Mouse (Mus musculus): Measurements from ENCODE around the gene Cdk2ap2. TPM values are rescaled to one million over a fixed set of nuclear protein-coding genes. Genes with fewer than 3 reads are reported as not detected.

The Cdk2ap2 gene
- polyA plus RNA-seq, 1 experiment: not detected

DNA sequence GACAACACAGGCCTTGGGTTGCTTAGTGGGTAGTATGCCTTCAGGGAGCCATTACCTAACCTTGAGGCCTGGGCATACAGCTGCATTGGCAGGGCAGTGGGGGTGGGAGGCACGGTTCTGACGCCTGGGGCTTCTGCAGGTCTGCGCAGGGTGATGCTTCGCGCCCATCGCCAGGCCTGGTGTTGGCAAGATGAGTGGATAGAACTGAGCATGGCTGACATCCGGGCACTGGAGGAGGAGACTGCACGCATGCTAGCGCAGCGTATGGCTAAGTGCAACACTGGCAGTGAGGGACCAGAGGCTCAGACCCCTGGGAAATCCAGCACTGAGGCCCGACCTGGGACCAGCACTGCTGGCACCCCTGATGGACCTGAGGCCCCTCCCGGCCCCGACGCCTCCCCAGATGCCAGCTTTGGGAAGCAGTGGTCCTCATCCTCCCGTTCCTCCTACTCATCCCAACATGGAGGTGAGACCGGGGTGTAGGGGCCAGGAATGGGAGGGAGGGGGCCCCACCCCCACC, 7.8 kb downstream of the Cdk2ap2 start:
- H3K4me1 ChIP-seq (ENCODE audit: control insufficient read depth, insufficient read depth, low read length): peaks cover 22% of the 10 kb centered on the region
- WGBS: 93% methylated on average over 16 of the region's 16 CpGs
- TF ChIP-seq CTCF (IDR thresholded peaks at IDR 0.05; ENCODE audit: insufficient read depth, low read depth, low read length) (no peak), POLR2A (IDR thresholded peaks at IDR 0.05; ENCODE audit: insufficient read depth, low read depth, low read length) (no peak)
- H3K27ac ChIP-seq (ENCODE audit: insufficient read depth, low read depth, low read length): no peak overlapping the region
- no peak overlapping the region for H3K4me3 ChIP-seq (ENCODE audit: insufficient read depth, low read depth, low read length)

DNA sequence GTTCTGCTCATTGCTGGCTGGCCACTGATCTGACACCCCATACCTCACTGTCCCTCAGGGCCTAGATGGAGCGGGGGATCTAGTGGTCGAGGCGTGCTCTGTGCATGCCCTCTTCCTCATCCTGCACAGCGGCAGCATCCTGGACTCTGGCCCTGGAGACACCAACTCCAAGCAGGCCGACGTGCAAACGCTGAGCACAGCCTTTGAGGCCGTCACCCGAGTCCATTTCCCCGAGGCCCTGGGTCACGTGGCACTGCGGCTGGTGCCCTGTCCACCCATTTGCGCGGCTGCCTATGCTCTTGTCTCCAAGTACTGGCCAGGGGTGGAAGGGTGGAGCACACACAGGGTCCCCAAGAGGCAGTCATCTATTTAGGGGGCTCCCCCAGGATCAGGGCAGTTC, 9.7 kb downstream of the Cdk2ap2 start:
- Histone ChIP-seq H3K4me3 (ENCODE audit: insufficient read depth, low read depth, low read length) (no peak overlapping the region), H3K27ac (ENCODE audit: insufficient read depth, low read depth, low read length) (no peak overlapping the region), H3K4me1 (ENCODE audit: control insufficient read depth, insufficient read depth, low read length) (peaks cover 14% of the 10 kb centered on the region)
- WGBS: 91% methylated on average over 14 of the region's 14 CpGs
- TF ChIP-seq POLR2A (IDR thresholded peaks at IDR 0.05; ENCODE audit: insufficient read depth, low read depth, low read length) (no peak), CTCF (IDR thresholded peaks at IDR 0.05; ENCODE audit: insufficient read depth, low read depth, low read length) (no peak)

GRCm38 (mm10) chr19:4108535-4108934, 11.6 kb downstream of the Cdk2ap2 start:
- no peak for TF ChIP-seq POLR2A (IDR thresholded peaks at IDR 0.05; ENCODE audit: insufficient read depth, low read depth, low read length)
- TF ChIP-seq CTCF (IDR thresholded peaks at IDR 0.05; ENCODE audit: insufficient read depth, low read depth, low read length): no peak
- WGBS: 89% methylated on average over 9 of the region's 9 CpGs
- no peak overlapping the region for H3K27ac ChIP-seq (ENCODE audit: insufficient read depth, low read depth, low read length)
- no peak overlapping the region for H3K4me3 ChIP-seq (ENCODE audit: insufficient read depth, low read depth, low read length)
- peaks cover 11% of the 10 kb centered on the region for H3K4me1 ChIP-seq (ENCODE audit: control insufficient read depth, insufficient read depth, low read length)

GRCm38 (mm10) chr19:4112063-4112960, 15.3 kb downstream of the Cdk2ap2 start:
- WGBS: 93% methylated on average over 26 of the region's 26 CpGs

GRCm38 (mm10) chr19:4113186-4113805, 16.3 kb downstream of the Cdk2ap2 start:
- no peak overlapping the region for H3K4me3 ChIP-seq (ENCODE audit: insufficient read depth, low read depth, low read length)
- no peak for TF ChIP-seq CTCF (IDR thresholded peaks at IDR 0.05; ENCODE audit: insufficient read depth, low read depth, low read length)
- H3K27ac ChIP-seq (ENCODE audit: insufficient read depth, low read depth, low read length): peak overlapping the region; percentile 25
- H3K4me1 ChIP-seq (ENCODE audit: control insufficient read depth, insufficient read depth, low read length): peaks cover 16% of the 10 kb centered on the region
- 45% methylated on average over 13 of the region's 13 CpGs for WGBS

More at GRCm38 (mm10) chr19:4112063-4112960, 15.3 kb downstream of the Cdk2ap2 start:
- no peak for TF ChIP-seq POLR2A (IDR thresholded peaks at IDR 0.05; ENCODE audit: insufficient read depth, low read depth, low read length)
- no peak for TF ChIP-seq CTCF (IDR thresholded peaks at IDR 0.05; ENCODE audit: insufficient read depth, low read depth, low read length)
- peak overlapping the region; percentile 25 for H3K27ac ChIP-seq (ENCODE audit: insufficient read depth, low read depth, low read length)
- H3K4me3 ChIP-seq (ENCODE audit: insufficient read depth, low read depth, low read length): no peak overlapping the region
- H3K4me1 ChIP-seq (ENCODE audit: control insufficient read depth, insufficient read depth, low read length): peaks cover 16% of the 10 kb centered on the region

GRCm38 (mm10) chr19:4113806-4114230, 16.8 kb downstream of the Cdk2ap2 start:
- Histone ChIP-seq H3K27ac (ENCODE audit: insufficient read depth, low read depth, low read length) (peak overlapping the region; percentile 25; the same call in 1 of the 2 replicates), H3K4me1 (ENCODE audit: control insufficient read depth, insufficient read depth, low read length) (peaks cover 16% of the 10 kb centered on the region), H3K4me3 (ENCODE audit: insufficient read depth, low read depth, low read length) (no peak overlapping the region)
- no peak for TF ChIP-seq CTCF (IDR thresholded peaks at IDR 0.05; ENCODE audit: insufficient read depth, low read depth, low read length)
- no peak for TF ChIP-seq POLR2A (IDR thresholded peaks at IDR 0.05; ENCODE audit: insufficient read depth, low read depth, low read length)
- WGBS: 71% methylated on average over 5 of the region's 5 CpGs

DNA sequence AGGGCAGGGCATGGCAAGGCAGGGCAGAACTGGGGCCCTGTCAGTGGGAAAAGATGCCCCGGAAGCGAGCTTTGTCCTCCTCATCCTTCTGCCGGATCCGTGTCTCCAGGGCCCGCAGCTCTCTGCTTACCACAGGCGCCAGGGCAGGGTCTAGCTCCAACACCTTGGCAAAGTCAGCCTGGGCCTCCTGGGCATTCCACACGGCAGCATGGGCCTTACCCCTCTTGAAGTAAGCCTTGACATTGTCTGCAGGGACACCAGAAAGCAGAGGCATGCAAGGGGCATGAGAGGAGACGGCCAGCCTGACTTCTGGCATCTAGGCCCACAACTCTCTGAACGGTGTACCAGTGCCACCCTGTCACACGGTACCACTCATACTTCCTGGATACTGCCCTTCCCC, 17.6 kb downstream of the Cdk2ap2 start:
- TF ChIP-seq POLR2A (IDR thresholded peaks at IDR 0.05; ENCODE audit: insufficient read depth, low read depth, low read length) (no peak), CTCF (IDR thresholded peaks at IDR 0.05; ENCODE audit: insufficient read depth, low read depth, low read length) (no peak)
- peaks cover 16% of the 10 kb centered on the region for H3K4me1 ChIP-seq (ENCODE audit: control insufficient read depth, insufficient read depth, low read length)
- 85% methylated on average over 10 of the region's 10 CpGs for WGBS
- no peak overlapping the region for H3K27ac ChIP-seq (ENCODE audit: insufficient read depth, low read depth, low read length)
- no peak overlapping the region for H3K4me3 ChIP-seq (ENCODE audit: insufficient read depth, low read depth, low read length)

DNA sequence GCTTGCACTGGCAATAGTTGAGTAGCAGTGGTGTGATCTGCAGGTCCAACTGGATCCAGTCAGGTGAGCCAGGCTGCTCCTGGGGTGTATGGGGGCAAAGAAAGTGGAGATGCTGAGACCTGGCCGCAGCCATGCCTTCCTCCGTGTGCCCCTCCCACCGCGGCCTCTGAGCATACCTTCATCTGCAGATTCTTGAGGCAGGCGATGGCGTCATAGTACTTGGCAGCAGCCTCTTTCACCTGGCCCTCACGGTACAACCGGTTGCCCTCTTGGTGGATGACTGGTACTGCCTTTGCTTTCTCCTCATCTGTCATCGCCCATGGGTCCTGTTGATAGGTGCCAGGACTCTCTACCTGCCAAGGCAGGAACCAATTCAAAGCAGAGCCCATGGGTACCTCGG, 18.2 kb downstream of the Cdk2ap2 start:
- H3K4me3 ChIP-seq (ENCODE audit: insufficient read depth, low read depth, low read length): no peak overlapping the region
- peaks cover 16% of the 10 kb centered on the region for H3K4me1 ChIP-seq (ENCODE audit: control insufficient read depth, insufficient read depth, low read length)
- WGBS: 97% methylated on average over 10 of the region's 10 CpGs
- no peak for TF ChIP-seq POLR2A (IDR thresholded peaks at IDR 0.05; ENCODE audit: insufficient read depth, low read depth, low read length)
- TF ChIP-seq CTCF (IDR thresholded peaks at IDR 0.05; ENCODE audit: insufficient read depth, low read depth, low read length): no peak
- no peak overlapping the region for H3K27ac ChIP-seq (ENCODE audit: insufficient read depth, low read depth, low read length)

DNA sequence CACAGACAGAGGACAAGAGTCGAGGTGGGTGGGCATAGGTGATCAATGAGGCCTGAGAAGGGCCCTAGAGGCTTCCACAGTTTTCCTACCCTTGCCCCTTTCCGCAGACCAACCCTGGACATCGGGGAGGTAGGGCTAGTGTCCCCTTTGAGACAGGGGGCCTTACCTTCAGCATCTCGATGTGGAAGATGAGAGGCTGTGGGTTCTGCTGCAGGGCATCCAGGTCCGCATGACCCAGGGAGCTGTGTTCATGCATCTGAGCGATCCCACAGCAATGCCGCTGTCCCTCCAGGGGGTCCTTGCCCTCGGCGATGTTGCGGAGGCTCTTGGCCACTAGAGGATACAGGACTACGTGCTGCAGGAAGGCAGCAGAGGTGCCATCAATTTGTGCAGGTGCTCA, 18.8 kb downstream of the Cdk2ap2 start:
- no peak overlapping the region for H3K4me3 ChIP-seq (ENCODE audit: insufficient read depth, low read depth, low read length)
- TF ChIP-seq CTCF (IDR thresholded peaks at IDR 0.05; ENCODE audit: insufficient read depth, low read depth, low read length) (no peak), POLR2A (IDR thresholded peaks at IDR 0.05; ENCODE audit: insufficient read depth, low read depth, low read length) (no peak)
- WGBS: 87% methylated on average over 11 of the region's 11 CpGs
- H3K27ac ChIP-seq (ENCODE audit: insufficient read depth, low read depth, low read length): no peak overlapping the region
- peaks cover 19% of the 10 kb centered on the region for H3K4me1 ChIP-seq (ENCODE audit: control insufficient read depth, insufficient read depth, low read length)

All from olfactory bulb, adult 2 months (tissue).